Mouse (Mus musculus): ENCODE data around the gene Flvcr2. TPM values are rescaled to one million over a fixed set of nuclear protein-coding genes. Genes with fewer than 3 reads are reported as not detected.

Gene Flvcr2
- total and polyA plus RNA-seq, 3 experiments = 0.04 to 0.17 TPM; not detected in 1

DNA sequence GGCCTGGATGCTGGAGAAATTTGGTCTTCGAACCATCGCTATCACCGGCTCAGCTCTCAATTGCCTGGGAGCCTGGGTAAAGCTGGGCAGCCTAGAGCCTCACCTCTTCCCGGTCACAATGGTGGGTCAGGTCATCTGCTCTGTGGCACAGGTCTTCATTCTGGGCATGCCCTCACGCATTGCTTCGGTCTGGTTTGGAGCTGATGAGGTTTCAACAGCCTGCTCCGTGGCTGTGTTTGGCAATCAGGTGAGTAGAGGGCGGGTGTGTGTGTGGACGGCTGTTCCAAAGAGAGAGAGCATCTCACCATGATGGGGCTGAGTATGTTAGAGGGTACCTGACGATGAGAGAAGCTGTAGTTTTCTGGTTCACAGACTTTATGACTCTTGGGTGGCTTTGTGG lies 1.0 kb downstream of the Flvcr2 start:
- Histone ChIP-seq H3K9ac (ENCODE audit: insufficient read depth, low read depth) (no peak overlapping the region), H3K36me3 (replicated peaks in 1 of 2; ENCODE audit: control insufficient read depth in 1 of 2, insufficient read depth in 1 of 2, low read length in 1 of 2) (no peaks in the 10 kb centered on the region), H3K27me3 (replicated peaks) (no peaks in the 10 kb centered on the region), H3K79me2 (replicated peaks; ENCODE audit: control insufficient read depth, extremely low read depth, insufficient read depth, poor library complexity, severe bottlenecking) (no peaks in the 10 kb centered on the region), H3K4me3 (replicated peaks in 1 of 3; ENCODE audit: low read depth in 2 of 3, low read length in 2 of 3, poor library complexity in 1 of 3) (no peak overlapping the region), H3K4me1 (ENCODE audit: control insufficient read depth in 1 of 2, insufficient read depth in 2 of 2) (0 out of 4 replicates have a peak, but pooled peaks cover 0 to 3% of the 10 kb centered on the region in 2 experiments), H3K27ac (ENCODE audit: insufficient read depth, low read depth) (no peak overlapping the region), H3K9me3 (replicated peaks; ENCODE audit: low read length) (no peaks in the 10 kb centered on the region), H3K4me2 (ENCODE audit: insufficient read depth, low read depth, poor library complexity, severe bottlenecking) (no peak overlapping the region)
- no peak for DNase-seq (ENCODE audit: extremely low read depth)
- in situ Hi-C loops (cut with MboI; ENCODE audit: low pct_ligation_motif_present, low pct_unique_long_range_greater_than_20kb, low sequenced_read_pairs) (no loop called here), dilution Hi-C loops (cut with MboI; ENCODE audit: extremely low pct_ligation_motif_present, extremely low pct_unique_long_range_greater_than_20kb, low sequenced_read_pairs) (no loop called here)
- TF ChIP-seq PAX5 (IDR thresholded peaks at IDR 0.05; ENCODE audit: low read length) = no peak

DNA sequence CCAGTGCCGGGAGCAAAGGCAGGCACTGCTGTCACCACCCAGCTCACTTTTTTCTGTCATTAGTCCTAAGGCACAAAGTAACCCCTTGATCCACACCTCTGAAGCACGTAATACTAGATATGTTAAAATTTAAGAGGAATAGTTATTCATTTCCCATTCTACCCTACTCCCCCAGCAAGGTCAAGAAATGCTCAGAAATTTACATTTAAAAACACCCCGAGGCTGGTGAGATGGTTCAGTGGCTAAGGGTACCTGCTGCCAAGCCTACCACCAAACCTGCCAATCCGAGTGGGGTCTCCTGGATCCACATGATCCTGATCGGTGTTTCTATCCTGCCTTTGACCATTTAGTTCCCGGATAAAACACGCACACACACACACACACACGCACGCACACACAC lies 3.5 kb downstream of the Flvcr2 start:
- Histone ChIP-seq H3K79me2 (replicated peaks; ENCODE audit: control insufficient read depth, extremely low read depth, insufficient read depth, poor library complexity, severe bottlenecking) (no peaks in the 10 kb centered on the region), H3K9me3 (replicated peaks; ENCODE audit: low read length) (no peaks in the 10 kb centered on the region), H3K9ac (ENCODE audit: insufficient read depth, low read depth) (no peak overlapping the region), H3K27ac (ENCODE audit: insufficient read depth, low read depth) (no peak overlapping the region), H3K4me2 (ENCODE audit: insufficient read depth, low read depth, poor library complexity, severe bottlenecking) (no peak overlapping the region), H3K36me3 (replicated peaks in 1 of 2; ENCODE audit: control insufficient read depth in 1 of 2, insufficient read depth in 1 of 2, low read length in 1 of 2) (no peaks in the 10 kb centered on the region), H3K4me3 (replicated peaks in 1 of 3; ENCODE audit: low read depth in 2 of 3, low read length in 2 of 3, poor library complexity in 1 of 3) (no peak overlapping the region), H3K27me3 (replicated peaks) (no peaks in the 10 kb centered on the region), H3K4me1 (ENCODE audit: control insufficient read depth in 1 of 2, insufficient read depth in 2 of 2) (0 out of 4 replicates have a peak, but pooled peaks cover 0 to 3% of the 10 kb centered on the region in 2 experiments)
- no peak for TF ChIP-seq JUN (IDR thresholded peaks at IDR 0.05; ENCODE audit: insufficient read depth, low read depth, low read length)
- no peak for TF ChIP-seq MYC (IDR thresholded peaks at IDR 0.05; ENCODE audit: low read depth, low read length)
- no peak for TF ChIP-seq SMC3 (IDR thresholded peaks at IDR 0.05; ENCODE audit: low read depth, low read length)
- no peak for TF ChIP-seq E2F4 (IDR thresholded peaks at IDR 0.05; ENCODE audit: insufficient replicate concordance, low read depth, low read length)
- TF ChIP-seq ZKSCAN1 (IDR thresholded peaks at IDR 0.05; ENCODE audit: borderline replicate concordance, low read depth, low read length) = no peak
- TF ChIP-seq UBTF (IDR thresholded peaks at IDR 0.05; ENCODE audit: low read depth, low read length) = no peak
- TF ChIP-seq GABPA (IDR thresholded peaks at IDR 0.05; ENCODE audit: insufficient replicate concordance, low read depth, low read length) = no peak
- TF ChIP-seq CHD1 (IDR thresholded peaks at IDR 0.05; ENCODE audit: low read depth, low read length) = no peak
- TF ChIP-seq MXI1 (IDR thresholded peaks at IDR 0.05; ENCODE audit: low read depth, low read length) = no peak
- no peak for TF ChIP-seq BHLHE40 (IDR thresholded peaks at IDR 0.05; ENCODE audit: low read depth, low read length)
- no peak for TF ChIP-seq ZMIZ1 (IDR thresholded peaks at IDR 0.05; ENCODE audit: low read depth, low read length)
- no peak for TF ChIP-seq TBP (conservative IDR thresholded peaks at IDR 0.05; ENCODE audit: low read depth, low read length)
- no peak for TF ChIP-seq ZC3H11A (IDR thresholded peaks at IDR 0.05; ENCODE audit: low read depth, low read length)
- TF ChIP-seq MEF2A (IDR thresholded peaks at IDR 0.05; ENCODE audit: borderline replicate concordance, low read depth, low read length) = no peak
- TF ChIP-seq ETS1 (conservative IDR thresholded peaks at IDR 0.05; ENCODE audit: low read depth, low read length) = no peak
- TF ChIP-seq CTCF (conservative IDR thresholded peaks at IDR 0.05 in 1 of 2, IDR thresholded peaks at IDR 0.05 in 1 of 2; ENCODE audit: low read depth in 2 of 2, low read length in 2 of 2) = no peak
- TF ChIP-seq USF1 (IDR thresholded peaks at IDR 0.05; ENCODE audit: low read depth, low read length) = no peak
- no peak for TF ChIP-seq TCF12 (IDR thresholded peaks at IDR 0.05; ENCODE audit: low read depth, low read length)
- TF ChIP-seq EP300 (IDR thresholded peaks at IDR 0.05; ENCODE audit: low read length) = no peak
- TF ChIP-seq JUND (conservative IDR thresholded peaks at IDR 0.05; ENCODE audit: low read depth, low read length) = no peak
- no peak for DNase-seq (ENCODE audit: extremely low read depth)
- in situ Hi-C loops (cut with MboI; ENCODE audit: low pct_ligation_motif_present, low pct_unique_long_range_greater_than_20kb, low sequenced_read_pairs) (no loop called here), dilution Hi-C loops (cut with MboI; ENCODE audit: extremely low pct_ligation_motif_present, extremely low pct_unique_long_range_greater_than_20kb, low sequenced_read_pairs) (no loop called here)
